Mouse (Mus musculus): ENCODE data around the gene Cxcl16. TPM values are rescaled to one million over a fixed set of nuclear protein-coding genes. Genes with fewer than 3 reads are reported as not detected.
A peak's percentile ranks its signal among the peaks of the same experiment; 100 is the strongest.

Cxcl16 gene
- polyA plus RNA-seq, 1 experiment from 2014 or later, result 0.84 TPM

- Histone ChIP-seq H3K27ac (ENCODE audit: low read depth, low read length) (0 out of 2 replicates have a peak overlapping the region, but pooled peaks have one; percentile 29), H3K4me1 (ENCODE audit: control insufficient read depth, insufficient read depth, low read length) (peaks cover 7% of the 10 kb centered on the region; the same call in 1 of the 2 replicates), H3K9ac (ENCODE audit: low read length) (peak overlapping the region; percentile 95; the same call in 1 of the 2 replicates), H3K36me3 (ENCODE audit: control insufficient read depth, insufficient read depth, low read length) (no peaks in the 10 kb centered on the region; the same call in 1 of the 2 replicates), H3K4me3 (ENCODE audit: low read depth, low read length) (peak overlapping the region; percentile 100), H3K4me2 (ENCODE audit: low read depth) (peak overlapping the region; percentile 76), H3K27me3 (ENCODE audit: control insufficient read depth, insufficient read depth, low read length) (no peaks in the 10 kb centered on the region), H3K9me3 (ENCODE audit: control insufficient read depth, low read length) (no peaks in the 10 kb centered on the region)
- DNase-seq (ENCODE audit: low spot score), result no peak
- peak; percentile 65 for ATAC-seq (ENCODE audit: insufficient read depth, low FRiP score, low TSS enrichment)
- 61% methylated on average over 6 of the region's 6 CpGs for WGBS
Measured at GRCm38 (mm10) chr11:70410297-70410643, 49.5 kb downstream of the Cxcl16 start.

- Histone ChIP-seq H3K27ac (ENCODE audit: low read depth, low read length) (0 out of 2 replicates have a peak within 1 kb of the TSS, but pooled peaks have one; percentile 29), H3K36me3 (ENCODE audit: control insufficient read depth, insufficient read depth, low read length) (no peaks in the 10 kb centered on the region; the same call in 1 of the 2 replicates), H3K4me2 (ENCODE audit: low read depth) (peak within 1 kb of the TSS; percentile 76), H3K9me3 (ENCODE audit: control insufficient read depth, low read length) (no peaks in the 10 kb centered on the region), H3K4me3 (ENCODE audit: low read depth, low read length) (peak within 1 kb of the TSS; percentile 100), H3K9ac (ENCODE audit: low read length) (peak within 1 kb of the TSS; percentile 95), H3K4me1 (ENCODE audit: control insufficient read depth, insufficient read depth, low read length) (peaks cover 7% of the 10 kb centered on the region; the same call in 1 of the 2 replicates), H3K27me3 (ENCODE audit: control insufficient read depth, insufficient read depth, low read length) (no peaks in the 10 kb centered on the region)
- WGBS, result under 1% methylated on average over 59 of the region's 59 CpGs
- ATAC-seq (ENCODE audit: insufficient read depth, low FRiP score, low TSS enrichment) (peak; percentile 96), DNase-seq (ENCODE audit: low spot score) (peak; percentile 98)
Measured at GRCm38 (mm10) chr11:70409594-70410296, 50.0 kb downstream of the Cxcl16 start, which contains the start of gene Pelp1. Pelp1 (minus strand) TSS chr11:70410031.

Small RNAs within 50 kb of the gene (microRNA-seq; reads per million reads assigned to microRNA genes)
- not detected for gene Mir7115

Other genes starting within 250 kb of the Cxcl16 start
- gene Slc16a11, start 247.2 kb downstream of the Cxcl16 start, polyA plus RNA-seq (2014; fragmentation: Nextera tagmentation; extraction: Ambion mirVana), result 0.27 and 0.50 TPM in 2 replicates
- gene Slc16a13, start 238.9 kb downstream of the Cxcl16 start, polyA plus RNA-seq (2014; fragmentation: Nextera tagmentation; extraction: Ambion mirVana), result 14.3 and 16.9 TPM in 2 replicates
- 6.2 and 7.4 TPM in 2 replicates for gene Bcl6b, start 230.2 kb downstream of the Cxcl16 start, polyA plus RNA-seq (2014; fragmentation: Nextera tagmentation; extraction: Ambion mirVana)
- gene 0610010K14Rik, start 222.1 kb downstream of the Cxcl16 start, polyA plus RNA-seq (2014; fragmentation: Nextera tagmentation; extraction: Ambion mirVana), result 183 and 204 TPM in 2 replicates
- 10.8 and 11.5 TPM in 2 replicates for gene Gm21988, start 220.2 kb downstream of the Cxcl16 start, polyA plus RNA-seq (2014; fragmentation: Nextera tagmentation; extraction: Ambion mirVana)
- 151 and 160 TPM in 2 replicates for gene Rnasek, start 220.1 kb downstream of the Cxcl16 start, polyA plus RNA-seq (2014; fragmentation: Nextera tagmentation; extraction: Ambion mirVana)
- gene Alox12, start 204.6 kb downstream of the Cxcl16 start, polyA plus RNA-seq (2014; fragmentation: Nextera tagmentation; extraction: Ambion mirVana), result 4.0 and 4.7 TPM in 2 replicates
- not detected in 2 replicates for gene Alox12e, start 137.4 kb downstream of the Cxcl16 start, polyA plus RNA-seq (2014; fragmentation: Nextera tagmentation; extraction: Ambion mirVana)
- gene Alox15, start 108.0 kb downstream of the Cxcl16 start, polyA plus RNA-seq (2014; fragmentation: Nextera tagmentation; extraction: Ambion mirVana), result not detected in 2 replicates
- gene Pelp1, start 50.0 kb downstream of the Cxcl16 start, polyA plus RNA-seq (2014; fragmentation: Nextera tagmentation; extraction: Ambion mirVana), result 38.3 and 41.8 TPM in 2 replicates
- gene Arrb2, start 27.3 kb downstream of the Cxcl16 start, polyA plus RNA-seq (2014; fragmentation: Nextera tagmentation; extraction: Ambion mirVana), result 24.2 and 31.0 TPM in 2 replicates
- 39.1 and 41.6 TPM in 2 replicates for gene Med11, start 8.1 kb downstream of the Cxcl16 start, polyA plus RNA-seq (2014; fragmentation: Nextera tagmentation; extraction: Ambion mirVana)
- 0.19 TPM in 1 of 2 replicates, not detected in the other for gene Zmynd15, start 551 bp downstream of the Cxcl16 start, polyA plus RNA-seq (2014; fragmentation: Nextera tagmentation; extraction: Ambion mirVana)
- not detected in 2 replicates for gene Tm4sf5, start 45.3 kb upstream of the Cxcl16 start, polyA plus RNA-seq (2014; fragmentation: Nextera tagmentation; extraction: Ambion mirVana)
- gene Vmo1, start 54.6 kb upstream of the Cxcl16 start, polyA plus RNA-seq (2014; fragmentation: Nextera tagmentation; extraction: Ambion mirVana), result 0.39 TPM in 1 of 2 replicates, not detected in the other
- gene Gltpd2, start 59.2 kb upstream of the Cxcl16 start, polyA plus RNA-seq (2014; fragmentation: Nextera tagmentation; extraction: Ambion mirVana), result 0.20 TPM in 1 of 2 replicates, not detected in the other
- 898 and 923 TPM in 2 replicates for gene Psmb6, start 65.4 kb upstream of the Cxcl16 start, polyA plus RNA-seq (2014; fragmentation: Nextera tagmentation; extraction: Ambion mirVana)
- gene Gm40193, start 73.0 kb upstream of the Cxcl16 start, polyA plus RNA-seq (2014; fragmentation: Nextera tagmentation; extraction: Ambion mirVana), result not detected in 2 replicates
- gene Pld2, start 80.1 kb upstream of the Cxcl16 start, polyA plus RNA-seq (2014; fragmentation: Nextera tagmentation; extraction: Ambion mirVana), result 2.9 and 4.0 TPM in 2 replicates
- gene Mink1, start 102.9 kb upstream of the Cxcl16 start, polyA plus RNA-seq (2014; fragmentation: Nextera tagmentation; extraction: Ambion mirVana), result 15.0 and 16.0 TPM in 2 replicates
- not detected in 2 replicates for gene 4930544D05Rik, start 155.9 kb upstream of the Cxcl16 start, polyA plus RNA-seq (2014; fragmentation: Nextera tagmentation; extraction: Ambion mirVana)
- gene Chrne, start 159.2 kb upstream of the Cxcl16 start, polyA plus RNA-seq (2014; fragmentation: Nextera tagmentation; extraction: Ambion mirVana), result 0.41 TPM in 1 of 2 replicates, not detected in the other
- gene Gp1ba, start 179.1 kb upstream of the Cxcl16 start, polyA plus RNA-seq (2014; fragmentation: Nextera tagmentation; extraction: Ambion mirVana), result 1.3 and 1.6 TPM in 2 replicates
- gene Rnf167, start 187.3 kb upstream of the Cxcl16 start, polyA plus RNA-seq (2014; fragmentation: Nextera tagmentation; extraction: Ambion mirVana), result 86.4 and 92.9 TPM in 2 replicates
- 142 and 146 TPM in 2 replicates for gene Slc25a11, start 187.5 kb upstream of the Cxcl16 start, polyA plus RNA-seq (2014; fragmentation: Nextera tagmentation; extraction: Ambion mirVana)
- gene Pfn1, start 194.7 kb upstream of the Cxcl16 start, polyA plus RNA-seq (2014; fragmentation: Nextera tagmentation; extraction: Ambion mirVana), result 1,399 and 1,464 TPM in 2 replicates
- gene Eno3, start 197.2 kb upstream of the Cxcl16 start, polyA plus RNA-seq (2014; fragmentation: Nextera tagmentation; extraction: Ambion mirVana), result 39.3 and 48.9 TPM in 2 replicates
- gene Spag7, start 209.4 kb upstream of the Cxcl16 start, polyA plus RNA-seq (2014; fragmentation: Nextera tagmentation; extraction: Ambion mirVana), result 146 and 152 TPM in 2 replicates
- 10.7 and 10.8 TPM in 2 replicates for gene Camta2, start 228.1 kb upstream of the Cxcl16 start, polyA plus RNA-seq (2014; fragmentation: Nextera tagmentation; extraction: Ambion mirVana)
- gene Inca1, start 240.2 kb upstream of the Cxcl16 start, polyA plus RNA-seq (2014; fragmentation: Nextera tagmentation; extraction: Ambion mirVana), result 0.86 and 1.3 TPM in 2 replicates
- gene Kif1c, start 240.6 kb upstream of the Cxcl16 start, polyA plus RNA-seq (2014; fragmentation: Nextera tagmentation; extraction: Ambion mirVana), result 5.4 and 6.5 TPM in 2 replicates